Mouse (Mus musculus) midbrain, embryonic 15.5 days (tissue): ENCODE results near the gene Sema4c. TPM values are rescaled to one million over a fixed set of nuclear protein-coding genes. Genes with fewer than 3 reads are reported as not detected.

Experiments
- ATAC-seq: fragments of 200-750 bp; cut with Nextera tagmentation; replicated peaks from 2 replicates; pipeline ENCODE4 v1.8.0; 2017; ENCODE audit warnings: moderate TSS enrichment
- H3K27ac ChIP-seq: fragments of 300-500 bp; sonication (generic); 2 replicates; pipeline ENCODE4 v1.5.1; 2015; ENCODE audit warnings: mild to moderate bottlenecking, inconsistent platforms
- H3K27me3 ChIP-seq: fragments of 300-500 bp; sonication (generic); replicated peaks from 2 replicates; pipeline ENCODE4 v1.6.1; 2015; ENCODE audit warnings: inconsistent platforms
- H3K36me3 ChIP-seq: fragments of 300-500 bp; sonication (generic); replicated peaks from 2 replicates; pipeline ENCODE4 v1.6.1; 2015; ENCODE audit warnings: inconsistent platforms
- H3K4me1 ChIP-seq: fragments of 300-500 bp; sonication (generic); 2 replicates; pipeline ENCODE4 v1.6.1; 2015; ENCODE audit warnings: inconsistent platforms
- H3K4me2 ChIP-seq: fragments of 300-500 bp; sonication (generic); 2 replicates; pipeline ENCODE4 v1.6.1; 2015; ENCODE audit warnings: inconsistent platforms, mild to moderate bottlenecking, moderate library complexity
- H3K4me3 ChIP-seq: fragments of 300-500 bp; sonication (generic); 2 replicates; pipeline ENCODE4 v1.5.1; 2015; ENCODE audit warnings: mild to moderate bottlenecking, inconsistent platforms
- H3K9ac ChIP-seq: fragments of 300-500 bp; sonication (generic); 2 replicates; pipeline ENCODE4 v1.6.1; 2015; ENCODE audit warnings: mild to moderate bottlenecking, inconsistent platforms
- H3K9me3 ChIP-seq: fragments of 300-500 bp; sonication (generic); 2 replicates; pipeline ENCODE4 v1.6.1; 2016; ENCODE audit warnings: inconsistent platforms
- WGBS: fragments of 180-500 bp; shearing (Covaris S2); methylation state at CpG from one replicate; pipeline ENCODE4 v1.1.7; 2015; ENCODE audit warnings: mixed read lengths; 5-methylcytosine and 5-hydroxymethylcytosine counted together
- polyA plus RNA-seq: library from polyadenylated mRNA; unstranded; fragments of >200 nt; fragmentation: Nextera tagmentation; extraction: Ambion mirVana; gene quantifications from 2 replicates; pipeline ENCODE4 v1.2.1, GENCODE M21; 2015

Sema4c gene
- polyA plus RNA-seq, 1 experiment from 2014 or later: 34.3 TPM

DNA sequence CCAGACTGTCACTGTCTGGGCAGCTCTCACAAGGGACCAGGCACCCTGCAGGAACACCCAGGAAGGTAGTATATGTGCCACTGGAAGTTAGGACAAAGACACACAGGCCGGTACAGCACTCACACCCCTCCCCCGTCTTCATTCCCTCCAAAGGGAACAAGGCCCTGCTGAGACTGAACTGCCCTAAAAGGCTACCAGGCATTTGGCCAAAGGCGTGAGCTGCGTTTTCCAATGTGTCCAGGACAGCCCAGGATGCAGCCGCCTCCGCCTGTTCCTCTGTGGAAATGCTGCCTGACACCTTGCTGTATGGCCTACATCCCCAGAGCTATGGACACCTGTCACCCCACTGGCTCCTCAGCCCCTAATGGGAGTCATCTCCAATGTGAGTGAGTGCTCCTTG lies 31.3 kb upstream of the Sema4c start:
- no peak overlapping the region for H3K9ac ChIP-seq
- no peak overlapping the region for H3K27ac ChIP-seq
- peaks cover 5% of the 10 kb centered on the region; the same call in 1 of the 2 replicates for H3K27me3 ChIP-seq
- ATAC-seq: no peak
- H3K4me2 ChIP-seq: no peak overlapping the region
- no peaks in the 10 kb centered on the region for H3K36me3 ChIP-seq
- H3K9me3 ChIP-seq: no peaks in the 10 kb centered on the region
- H3K4me3 ChIP-seq: no peak overlapping the region
- H3K4me1 ChIP-seq: peaks cover 10% of the 10 kb centered on the region; the same call in 1 of the 2 replicates
- WGBS: 42% methylated on average over 6 of the region's 6 CpGs

DNA sequence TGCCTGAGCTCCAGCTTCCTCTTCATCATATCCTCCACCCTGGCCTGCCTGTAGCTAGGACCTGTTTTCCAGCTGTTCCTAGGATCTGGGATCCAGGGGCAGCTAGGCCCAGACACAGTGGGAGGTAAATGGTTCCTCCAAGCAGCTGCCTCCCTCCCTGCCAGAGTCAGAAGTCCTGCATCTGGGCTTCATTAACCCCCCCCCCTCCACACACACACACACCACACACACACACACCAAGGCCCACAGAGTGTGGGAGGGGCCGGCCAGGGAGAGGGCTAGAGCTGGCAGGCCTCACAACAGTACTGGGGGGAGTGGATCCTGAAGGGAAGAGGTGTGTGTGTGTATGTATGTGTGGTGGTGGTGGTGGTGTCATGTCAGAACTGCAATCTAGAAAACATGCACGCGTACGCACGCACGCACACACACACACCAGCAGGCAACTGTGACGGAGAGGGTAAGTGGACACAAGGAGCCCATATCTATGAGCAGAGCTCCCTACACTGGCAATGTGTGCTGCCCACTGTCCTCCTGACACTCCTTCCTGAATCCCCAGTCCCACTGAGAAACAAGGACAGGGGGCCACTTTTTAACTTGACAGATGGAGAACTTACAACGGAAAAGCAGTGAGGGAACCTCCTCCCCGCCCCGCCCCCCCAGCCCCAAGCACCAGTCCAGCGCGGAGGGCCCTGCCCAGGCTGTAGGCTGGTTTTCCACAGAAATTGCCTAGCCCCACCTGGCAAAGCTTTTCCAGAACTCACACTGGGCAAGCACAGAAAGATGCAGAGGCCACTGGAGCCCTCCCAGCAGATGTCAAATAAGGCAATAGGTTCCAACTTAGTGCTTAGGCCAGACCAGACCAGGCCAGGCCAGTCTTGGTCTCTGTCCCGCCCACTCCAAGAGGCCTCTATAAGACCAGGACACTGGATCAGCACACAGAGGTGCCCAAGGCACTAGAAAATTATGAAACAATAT lies 30.6 kb upstream of the Sema4c start:
- no peak; the same call in 1 of the 2 replicates for ATAC-seq
- Histone ChIP-seq H3K27ac (no peak overlapping the region), H3K4me3 (no peak overlapping the region), H3K4me2 (no peak overlapping the region), H3K9me3 (no peaks in the 10 kb centered on the region), H3K9ac (no peak overlapping the region), H3K36me3 (no peaks in the 10 kb centered on the region), H3K27me3 (peaks cover 5% of the 10 kb centered on the region; the same call in 1 of the 2 replicates), H3K4me1 (peaks cover 10% of the 10 kb centered on the region; the same call in 1 of the 2 replicates)
- 71% methylated on average over 13 of the region's 13 CpGs for WGBS

DNA sequence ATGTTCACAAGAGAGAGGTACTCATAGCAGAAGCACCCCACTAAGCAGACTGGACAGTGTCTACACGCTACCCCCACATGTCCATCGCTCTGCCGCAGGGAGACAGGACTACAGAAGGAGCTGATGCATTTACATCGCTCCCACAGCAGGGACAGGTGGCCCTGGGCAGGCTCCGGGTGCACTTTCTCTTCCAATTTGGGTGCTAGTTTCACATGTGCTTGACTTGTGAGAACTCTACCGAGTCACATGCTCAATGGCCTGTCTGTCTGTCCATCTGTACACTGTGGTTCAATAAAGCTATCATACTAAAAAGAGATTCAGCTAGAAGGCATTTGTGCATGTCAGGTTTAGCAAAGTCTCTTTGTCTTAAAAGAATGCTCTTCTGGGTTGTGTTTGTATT lies 29.7 kb upstream of the Sema4c start:
- 88% methylated on average over 6 of the region's 6 CpGs for WGBS
- H3K9ac ChIP-seq: no peak overlapping the region
- H3K36me3 ChIP-seq: no peaks in the 10 kb centered on the region
- no peak overlapping the region for H3K27ac ChIP-seq
- no peaks in the 10 kb centered on the region for H3K9me3 ChIP-seq
- peaks cover 10% of the 10 kb centered on the region; the same call in 1 of the 2 replicates for H3K4me1 ChIP-seq
- H3K27me3 ChIP-seq: peaks cover 7% of the 10 kb centered on the region; the same call in 1 of the 2 replicates
- no peak for ATAC-seq
- H3K4me3 ChIP-seq: no peak overlapping the region
- H3K4me2 ChIP-seq: no peak overlapping the region

DNA sequence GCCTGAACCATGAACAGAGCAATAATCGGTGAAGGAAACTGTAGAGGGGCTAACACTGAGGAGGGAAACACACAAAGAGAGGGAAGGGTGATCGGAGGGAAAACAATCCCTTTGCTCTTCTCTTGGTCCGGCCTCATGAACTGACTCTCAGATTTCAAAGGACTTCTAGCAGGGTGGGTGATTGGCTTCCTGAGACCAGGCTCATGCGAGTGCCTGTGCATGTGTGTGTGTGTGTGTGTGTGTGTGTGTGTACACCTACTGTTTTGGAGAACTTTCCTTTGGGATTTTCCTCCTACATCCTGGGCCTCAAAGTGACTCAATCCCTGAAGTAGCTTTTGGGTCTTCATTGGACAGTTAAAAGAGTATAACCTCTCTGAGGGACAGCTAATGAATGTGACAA lies 28.1 kb upstream of the Sema4c start:
- Histone ChIP-seq H3K36me3 (no peaks in the 10 kb centered on the region), H3K9me3 (no peaks in the 10 kb centered on the region), H3K4me3 (no peak overlapping the region), H3K27me3 (peaks cover 8% of the 10 kb centered on the region; the same call in 1 of the 2 replicates), H3K9ac (no peak overlapping the region), H3K4me2 (no peak overlapping the region), H3K4me1 (peaks cover 11% of the 10 kb centered on the region), H3K27ac (no peak overlapping the region)
- 49% methylated on average over 4 of the region's 4 CpGs for whole genome bisulfite sequencing
- ATAC-seq: no peak

DNA sequence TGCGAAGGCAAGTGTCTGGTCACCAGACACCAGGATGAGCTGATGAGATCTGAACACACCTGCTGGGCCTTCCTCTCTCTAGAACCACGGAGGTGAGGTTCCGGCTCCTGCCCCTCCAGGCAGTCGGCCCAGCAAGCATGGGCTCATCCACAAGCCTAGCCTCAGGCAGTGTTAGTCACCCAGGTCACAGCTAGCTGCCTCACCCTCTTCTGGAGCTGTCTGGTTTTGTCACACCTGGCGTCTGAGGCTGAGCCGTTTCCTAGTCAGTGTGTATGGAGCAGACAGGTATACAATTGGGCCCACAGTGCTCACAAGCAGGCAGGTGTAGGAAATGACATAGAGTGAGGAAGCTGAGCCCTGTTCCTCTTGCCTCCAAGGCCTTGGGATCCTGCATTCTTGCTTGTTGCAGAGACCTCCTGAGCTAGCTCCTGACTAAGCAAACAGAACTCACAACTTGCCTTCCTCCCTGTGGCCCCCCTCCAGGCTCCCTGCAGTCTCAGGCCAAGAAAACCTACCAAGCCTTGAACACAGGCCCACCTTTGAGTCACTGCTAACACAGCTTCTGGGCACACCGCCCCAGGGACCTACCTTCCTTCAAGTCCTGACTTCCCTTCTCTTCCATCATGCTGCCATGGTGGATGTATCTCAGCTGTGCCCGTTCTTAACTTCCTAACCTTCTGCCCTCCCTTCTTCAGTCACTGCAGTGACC lies 25.4 kb upstream of the Sema4c start:
- H3K4me1 ChIP-seq: peaks cover 17% of the 10 kb centered on the region
- H3K4me2 ChIP-seq: no peak overlapping the region
- H3K36me3 ChIP-seq: no peaks in the 10 kb centered on the region
- no peak overlapping the region for H3K4me3 ChIP-seq
- no peak for ATAC-seq
- 86% methylated on average over 8 of the region's 8 CpGs for whole genome bisulfite sequencing
- H3K27ac ChIP-seq: no peak overlapping the region
- peaks cover 8% of the 10 kb centered on the region; the same call in 1 of the 2 replicates for H3K27me3 ChIP-seq
- H3K9me3 ChIP-seq: no peaks in the 10 kb centered on the region
- H3K9ac ChIP-seq: no peak overlapping the region

DNA sequence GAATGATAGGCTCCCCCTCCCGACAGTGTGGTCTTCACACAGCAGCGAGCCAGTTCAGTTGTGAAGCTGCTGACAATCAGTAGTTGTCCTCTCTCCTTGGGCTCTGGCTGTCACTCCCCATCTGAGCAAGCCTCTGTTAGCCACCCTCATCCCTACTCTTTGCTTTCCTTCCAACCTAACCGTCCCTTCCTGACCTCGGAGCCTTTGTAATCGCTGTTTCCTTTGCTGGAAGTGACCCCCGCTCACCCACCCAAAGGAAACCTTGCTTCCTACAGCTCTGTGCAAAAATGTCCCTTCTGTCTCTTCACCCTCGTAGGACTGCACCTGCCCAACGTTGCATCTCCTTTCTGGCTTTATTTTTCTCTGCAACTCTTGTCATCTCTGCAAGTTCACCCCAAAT lies 24.1 kb upstream of the Sema4c start:
- Histone ChIP-seq H3K4me2 (no peak overlapping the region), H3K27me3 (peaks cover 8% of the 10 kb centered on the region; the same call in 1 of the 2 replicates), H3K9me3 (no peaks in the 10 kb centered on the region), H3K27ac (no peak overlapping the region), H3K4me1 (peaks cover 17% of the 10 kb centered on the region), H3K9ac (no peak overlapping the region), H3K36me3 (no peaks in the 10 kb centered on the region), H3K4me3 (no peak overlapping the region)
- WGBS: 72% methylated on average over 8 of the region's 8 CpGs
- ATAC-seq: no peak

DNA sequence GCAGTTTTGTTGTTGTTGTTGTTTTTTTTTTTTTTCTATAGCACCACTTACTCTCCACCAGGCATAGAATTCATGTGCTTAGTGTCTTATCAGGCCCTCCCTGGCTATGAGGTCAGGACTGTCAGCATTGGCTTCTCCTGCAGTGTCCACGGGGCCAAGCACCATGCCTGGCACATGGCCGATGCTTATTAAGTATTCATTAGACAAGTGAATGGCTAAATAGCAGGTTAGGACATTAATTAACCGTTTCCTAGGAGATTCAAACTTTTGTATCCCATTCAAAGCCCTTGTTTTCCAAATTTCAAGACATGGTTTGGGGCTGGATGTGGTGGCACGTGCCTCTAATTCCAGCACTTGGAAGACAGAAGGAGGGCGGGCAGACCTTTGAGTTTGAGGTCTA lies 23.1 kb upstream of the Sema4c start:
- Histone ChIP-seq H3K27me3 (peaks cover 8% of the 10 kb centered on the region; the same call in 1 of the 2 replicates), H3K9me3 (no peaks in the 10 kb centered on the region), H3K9ac (no peak overlapping the region), H3K4me2 (no peak overlapping the region), H3K4me1 (peaks cover 17% of the 10 kb centered on the region), H3K27ac (peak overlapping the region; percentile 84; the same call in 1 of the 2 replicates), H3K4me3 (no peak overlapping the region), H3K36me3 (no peaks in the 10 kb centered on the region)
- ATAC-seq: no peak
- 51% methylated on average over 5 of the region's 5 CpGs for WGBS

DNA sequence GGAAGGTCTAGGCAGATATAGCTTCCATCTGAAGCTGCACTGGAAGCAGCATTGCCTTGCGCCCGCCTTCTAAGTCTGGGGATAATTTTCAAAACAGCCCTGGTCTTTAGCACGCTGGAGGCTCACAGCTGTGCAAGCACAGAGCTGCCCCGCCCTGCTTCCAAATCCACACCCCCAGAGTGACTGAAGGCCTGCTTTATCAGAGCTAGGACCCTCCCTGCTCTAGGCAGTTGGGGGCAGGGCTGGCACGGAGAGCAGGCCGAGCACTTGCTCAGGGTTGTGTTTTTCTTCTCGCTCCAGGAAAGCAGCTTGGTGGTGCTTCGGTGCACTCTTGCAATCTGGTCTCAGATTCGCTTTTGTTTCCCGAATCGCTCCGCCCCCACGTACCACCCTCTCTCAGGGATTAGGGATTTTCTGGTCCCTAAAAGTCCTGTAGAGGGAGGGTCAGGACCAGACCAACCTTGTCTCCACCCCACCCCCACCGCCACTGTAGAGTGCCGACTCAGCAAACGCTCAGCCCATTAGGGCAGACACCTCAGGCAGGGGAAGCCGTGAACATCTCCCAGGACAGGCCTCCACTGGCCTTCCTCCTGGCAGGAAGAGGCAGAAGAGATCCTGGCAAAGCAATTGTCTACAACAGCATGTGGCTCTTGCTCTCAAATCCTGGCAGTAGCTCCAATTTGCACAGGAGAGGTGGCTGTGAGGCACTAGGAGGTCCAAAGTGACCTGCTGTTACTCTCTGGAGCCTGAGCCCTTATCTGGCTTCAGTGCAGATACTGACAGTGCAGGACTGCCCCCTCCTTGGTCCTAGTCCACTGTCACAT lies 22.4 kb upstream of the Sema4c start:
- WGBS: under 1% methylated on average over 17 of the region's 17 CpGs
- peaks cover 6% of the 10 kb centered on the region; the same call in 1 of the 2 replicates for H3K27me3 ChIP-seq
- ATAC-seq: peak; percentile 89
- peaks cover 17% of the 10 kb centered on the region for H3K4me1 ChIP-seq
- peak overlapping the region; percentile 30 for H3K4me2 ChIP-seq
- H3K27ac ChIP-seq: peak overlapping the region; percentile 84
- no peak overlapping the region for H3K4me3 ChIP-seq
- H3K36me3 ChIP-seq: no peaks in the 10 kb centered on the region
- peak overlapping the region; percentile 15 for H3K9ac ChIP-seq
- H3K9me3 ChIP-seq: no peaks in the 10 kb centered on the region

DNA sequence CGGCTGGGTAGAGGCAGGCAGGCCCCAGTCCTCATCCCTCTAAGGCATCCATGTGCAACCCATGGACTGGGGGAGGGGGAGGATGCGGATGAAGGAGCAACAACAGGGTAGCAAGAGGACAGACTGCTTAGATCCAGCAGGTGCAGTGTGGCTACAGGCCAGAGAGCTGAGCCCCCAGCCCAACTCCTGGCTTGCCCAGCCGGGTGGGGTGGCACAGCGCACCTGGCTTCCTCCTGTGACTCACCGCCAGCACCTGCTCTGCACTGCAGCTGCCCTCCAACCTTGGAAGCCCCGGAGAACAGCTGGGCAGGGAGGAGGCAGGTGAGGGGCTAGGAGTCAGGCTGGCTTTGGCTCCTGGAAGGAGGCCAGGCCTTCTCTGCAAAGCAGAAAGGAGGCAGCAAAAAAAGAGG lies 21.8 kb upstream of the Sema4c start:
- peak overlapping the region; percentile 30 for H3K4me2 ChIP-seq
- WGBS: 13% methylated on average over 6 of the region's 6 CpGs

DNA sequence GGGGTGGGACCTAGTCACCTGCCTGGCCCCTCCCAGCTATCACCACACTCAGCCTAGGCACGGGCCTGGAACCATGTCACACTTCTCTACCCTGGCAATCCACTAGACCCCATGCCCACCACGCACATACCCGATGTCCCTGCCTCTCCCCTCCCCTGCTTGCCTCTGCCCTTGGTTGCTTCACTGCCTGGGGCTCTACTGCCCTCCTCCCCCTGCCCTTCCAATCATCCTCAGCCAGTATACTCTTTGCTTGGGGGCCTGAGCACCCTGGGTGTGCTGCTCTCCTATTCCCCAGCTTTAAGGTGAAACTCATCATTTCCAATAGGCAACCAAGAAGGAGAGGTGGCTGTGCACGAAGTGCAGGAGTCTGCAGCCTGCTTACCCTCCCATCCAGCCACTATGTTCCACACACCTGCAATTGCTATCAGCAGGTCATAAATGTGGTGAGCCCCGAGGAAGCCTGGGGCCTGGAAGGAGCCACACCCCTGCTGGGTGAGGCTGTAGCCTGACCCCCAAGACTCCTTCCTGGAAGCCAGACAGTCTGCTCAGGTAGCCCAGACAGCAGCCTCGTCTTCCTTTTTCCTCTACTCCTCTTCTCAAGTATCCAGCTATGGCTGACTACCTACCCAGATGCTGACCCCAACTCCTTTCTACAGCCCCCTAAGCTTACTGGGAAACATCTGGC lies 19.0 kb upstream of the Sema4c start:
- WGBS: 76% methylated on average over 6 of the region's 6 CpGs
- ATAC-seq: no peak

More for the DNA sequence above, 21.8 kb upstream of the Sema4c start:
- Histone ChIP-seq H3K9me3 (no peaks in the 10 kb centered on the region), H3K36me3 (no peaks in the 10 kb centered on the region), H3K27me3 (peaks cover 3% of the 10 kb centered on the region; the same call in 1 of the 2 replicates), H3K9ac (peak overlapping the region; percentile 15), H3K4me1 (peaks cover 17% of the 10 kb centered on the region), H3K4me3 (no peak overlapping the region), H3K27ac (peak overlapping the region; percentile 84)
- peak; percentile 52 for ATAC-seq

DNA sequence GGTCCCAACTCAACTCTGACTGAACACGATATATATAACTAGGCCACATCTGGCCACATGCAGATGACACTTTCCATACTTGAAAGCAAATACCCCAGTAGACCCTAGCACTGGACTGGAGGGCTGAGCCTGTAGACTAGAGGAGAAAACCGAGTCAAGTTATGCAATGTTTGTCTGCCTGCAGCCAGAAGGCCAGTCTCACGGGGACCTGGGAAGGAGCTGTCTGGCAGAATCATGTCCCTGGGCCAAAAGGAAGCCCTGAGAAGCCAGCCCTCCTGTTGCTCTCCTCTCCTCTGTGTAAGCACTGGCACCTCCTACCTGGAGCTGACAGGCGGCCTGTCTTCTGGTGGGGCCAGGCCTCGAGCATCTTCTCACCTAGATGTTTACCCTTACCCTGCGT lies 17.2 kb upstream of the Sema4c start:
- Histone ChIP-seq H3K4me1 (peaks cover 7% of the 10 kb centered on the region), H3K9me3 (no peaks in the 10 kb centered on the region), H3K4me2 (no peak overlapping the region), H3K27ac (no peak overlapping the region), H3K4me3 (no peak overlapping the region), H3K27me3 (no peaks in the 10 kb centered on the region), H3K9ac (no peak overlapping the region), H3K36me3 (no peaks in the 10 kb centered on the region)
- WGBS: 65% methylated on average over 6 of the region's 6 CpGs
- no peak for ATAC-seq

More for the DNA sequence above, 19.0 kb upstream of the Sema4c start:
- no peak overlapping the region for H3K4me3 ChIP-seq
- H3K4me1 ChIP-seq: peaks cover 17% of the 10 kb centered on the region
- no peak overlapping the region for H3K4me2 ChIP-seq
- no peak overlapping the region for H3K9ac ChIP-seq
- no peaks in the 10 kb centered on the region for H3K9me3 ChIP-seq
- H3K27ac ChIP-seq: no peak overlapping the region
- H3K27me3 ChIP-seq: no peaks in the 10 kb centered on the region
- no peaks in the 10 kb centered on the region for H3K36me3 ChIP-seq
